Mouse (Mus musculus): ENCODE data around the gene Utp14a. TPM values are rescaled to one million over a fixed set of nuclear protein-coding genes. Genes with fewer than 3 reads are reported as not detected.

Utp14a gene
- total RNA-seq, 2 experiments from 2014 or later = 16.6 to 20.1 TPM

DNA sequence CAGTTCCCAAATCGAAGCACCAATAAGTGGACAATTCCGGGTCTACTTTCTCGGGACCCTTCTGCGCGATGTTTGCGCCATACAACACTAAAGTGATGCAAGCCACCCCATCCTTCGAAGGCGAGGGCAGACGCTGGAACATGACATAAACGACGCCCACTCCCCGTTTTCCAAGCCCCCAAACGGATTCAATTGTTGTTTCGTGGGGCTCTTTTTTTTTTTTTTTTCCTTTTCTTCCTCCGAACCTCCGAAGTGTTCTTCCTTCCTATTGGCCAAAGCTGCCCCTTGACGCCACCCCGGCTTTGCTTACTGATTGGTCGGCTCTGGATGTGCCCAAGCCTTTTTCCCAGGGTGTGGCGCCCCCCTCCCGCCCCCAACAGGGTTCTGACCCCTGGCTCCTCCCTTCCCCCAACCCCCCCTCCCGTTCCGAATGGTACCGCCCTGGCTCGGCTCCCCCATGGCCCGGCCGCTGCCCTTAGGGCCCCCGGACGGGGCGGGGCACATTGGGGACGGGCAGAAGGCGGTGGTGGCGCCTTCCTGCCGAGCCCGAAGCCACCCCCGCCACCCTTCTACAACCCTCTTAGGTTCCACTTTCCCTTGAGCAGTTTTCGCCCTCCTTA, 27.8 kb downstream of the Utp14a start:
- peak overlapping the region; percentile 89 for H3K27ac ChIP-seq
- peak overlapping the region; percentile 57 for H3K4me3 ChIP-seq
- peak; percentile 70 to 73 for DNase-seq (ENCODE audit: low spot score in 2 of 2)
- no peak for TF ChIP-seq CTCF (conservative IDR thresholded peaks at IDR 0.05)

GRCm38 (mm10) chrX:48285006-48285650, 28.5 kb downstream of the Utp14a start:
- H3K27ac ChIP-seq = peak overlapping the region; percentile 89
- no peak for TF ChIP-seq CTCF (conservative IDR thresholded peaks at IDR 0.05)
- peak; percentile 20 to 28 for DNase-seq (ENCODE audit: low spot score in 2 of 2)
- peak overlapping the region; percentile 57 for H3K4me3 ChIP-seq

DNA sequence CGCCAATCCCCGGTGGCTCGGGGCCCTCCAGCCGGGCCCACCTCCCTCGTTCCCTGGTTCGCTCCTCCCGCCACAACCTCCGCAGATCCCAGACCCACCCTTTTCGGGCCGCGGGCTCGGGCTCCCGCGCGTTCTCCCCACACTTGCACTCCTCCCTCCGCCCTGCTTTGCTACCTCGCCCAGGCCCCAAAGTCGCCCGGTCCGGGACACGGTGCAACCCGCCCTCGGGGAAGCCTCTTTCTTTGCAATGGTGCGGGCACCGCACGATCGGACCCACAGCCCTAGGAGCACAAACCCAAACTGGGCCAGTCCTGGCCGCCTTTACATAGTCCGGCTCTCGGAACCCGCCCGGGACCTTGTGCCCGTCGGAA, 29.0 kb downstream of the Utp14a start:
- peak; percentile 7 to 17 for DNase-seq (ENCODE audit: low spot score in 2 of 2)
- no peak for TF ChIP-seq CTCF (conservative IDR thresholded peaks at IDR 0.05)
- peak overlapping the region; percentile 81 for H3K27ac ChIP-seq
- peak overlapping the region; percentile 47 for H3K4me3 ChIP-seq

DNA sequence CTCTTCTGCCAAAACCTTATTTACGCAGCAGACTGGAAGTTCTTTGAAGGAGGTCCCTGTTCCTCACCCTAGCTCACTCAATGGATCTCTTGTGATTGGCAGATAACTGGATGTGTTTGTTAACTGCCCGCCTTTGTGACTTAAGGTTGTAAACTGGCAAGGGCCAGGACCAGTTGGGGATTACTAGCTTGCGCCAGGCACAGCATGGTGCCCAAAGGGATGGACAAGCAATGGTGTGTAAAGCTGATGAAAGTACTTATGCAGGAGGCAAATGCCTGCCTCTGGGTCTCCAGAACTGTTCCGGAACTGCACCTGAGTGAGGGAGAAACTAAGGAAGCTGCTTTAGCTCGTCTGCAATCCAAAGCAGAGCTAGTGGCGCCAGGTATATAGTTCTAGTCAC, 29.8 kb downstream of the Utp14a start:
- DNase-seq (ENCODE audit: low spot score in 2 of 2) = no peak
- Histone ChIP-seq H3K27ac (peak overlapping the region; percentile 81; the same call in 1 of the 2 replicates), H3K4me3 (no peak overlapping the region)
- no peak for TF ChIP-seq CTCF (conservative IDR thresholded peaks at IDR 0.05)

DNA sequence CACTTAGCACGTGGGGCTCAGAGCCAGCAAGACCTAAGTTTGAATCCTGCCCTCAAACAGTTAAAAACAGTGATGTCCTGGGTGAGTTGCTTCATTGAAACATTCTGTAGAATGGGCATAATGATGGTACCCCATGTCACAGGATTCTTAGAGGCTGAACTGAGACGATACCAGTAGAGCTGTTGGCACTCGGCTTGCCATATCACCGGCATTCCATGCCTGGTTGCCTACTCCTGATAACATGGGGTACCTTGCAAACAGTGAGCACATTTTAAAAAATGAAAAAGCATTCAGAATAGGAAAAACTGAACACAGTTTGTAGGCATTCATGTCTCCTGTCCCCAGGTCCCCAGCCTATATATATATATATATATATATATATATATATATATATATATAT, 31.3 kb downstream of the Utp14a start:
- DNase-seq (ENCODE audit: low spot score in 2 of 2) = no peak
- H3K27ac ChIP-seq = no peak overlapping the region
- H3K4me3 ChIP-seq = no peak overlapping the region
- TF ChIP-seq CTCF (conservative IDR thresholded peaks at IDR 0.05) = no peak

GRCm38 (mm10) chrX:48291413-48291812, 34.8 kb downstream of the Utp14a start:
- TF ChIP-seq CTCF (conservative IDR thresholded peaks at IDR 0.05) = no peak
- no peak overlapping the region for H3K4me3 ChIP-seq
- no peak for DNase-seq (ENCODE audit: low spot score in 2 of 2)

GRCm38 (mm10) chrX:48305356-48305755, 48.7 kb downstream of the Utp14a start:
- TF ChIP-seq CTCF (conservative IDR thresholded peaks at IDR 0.05) = no peak
- no peak overlapping the region for H3K4me3 ChIP-seq
- DNase-seq (ENCODE audit: low spot score in 2 of 2) = no peak
- no peak overlapping the region for H3K27ac ChIP-seq

More at GRCm38 (mm10) chrX:48291413-48291812, 34.8 kb downstream of the Utp14a start:
- H3K27ac ChIP-seq = no peak overlapping the region

DNA sequence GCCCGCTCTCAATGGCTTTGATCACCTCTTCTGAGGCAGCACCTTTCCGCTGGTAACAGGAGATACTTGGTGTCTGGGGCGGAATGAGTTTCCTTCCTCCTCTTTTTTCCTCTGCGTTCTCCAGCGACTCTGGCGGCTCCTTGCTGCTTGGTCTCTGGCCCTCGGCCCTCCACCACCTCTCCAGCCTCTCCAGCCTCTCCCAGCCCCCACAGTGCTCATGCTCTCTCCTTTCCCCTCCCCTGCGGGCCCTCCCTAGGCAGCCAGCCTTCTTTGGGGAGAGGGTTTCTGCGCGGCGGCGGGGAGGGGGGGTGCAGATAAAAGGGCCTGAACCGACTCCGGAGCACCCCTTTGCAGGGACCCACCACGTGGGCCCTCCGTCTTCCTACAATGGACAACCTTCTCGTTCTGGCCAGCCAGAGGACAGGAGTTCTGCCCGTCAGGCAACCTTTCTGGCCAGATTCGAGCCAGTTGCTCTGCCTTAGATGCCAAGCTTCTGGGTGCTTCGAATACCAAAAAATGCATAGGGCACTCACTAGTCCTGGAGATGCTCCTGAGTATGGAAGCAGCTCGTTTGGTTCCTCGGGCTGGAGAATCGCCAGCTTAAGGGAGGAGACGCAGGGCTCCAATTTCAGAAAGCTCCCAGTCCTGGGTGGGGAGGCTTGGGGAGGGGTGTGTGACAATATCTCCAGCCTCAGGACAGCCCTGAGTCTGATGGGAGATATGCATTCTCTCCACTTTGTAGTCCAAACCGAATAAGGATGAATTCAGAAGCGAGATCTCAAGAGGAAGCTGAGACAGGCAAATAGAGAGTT, 54.2 kb downstream of the Utp14a start:
- no peak overlapping the region for H3K27ac ChIP-seq
- no peak overlapping the region for H3K4me3 ChIP-seq

GRCm38 (mm10) chrX:48311727-48312126, 55.1 kb downstream of the Utp14a start:
- TF ChIP-seq CTCF (conservative IDR thresholded peaks at IDR 0.05) = no peak
- H3K4me3 ChIP-seq = no peak overlapping the region
- H3K27ac ChIP-seq = no peak overlapping the region
- DNase-seq (ENCODE audit: low spot score in 2 of 2) = no peak

More for the DNA sequence above, 54.2 kb downstream of the Utp14a start:
- TF ChIP-seq CTCF (conservative IDR thresholded peaks at IDR 0.05) = no peak
- no peak for DNase-seq (ENCODE audit: low spot score in 2 of 2)

DNA sequence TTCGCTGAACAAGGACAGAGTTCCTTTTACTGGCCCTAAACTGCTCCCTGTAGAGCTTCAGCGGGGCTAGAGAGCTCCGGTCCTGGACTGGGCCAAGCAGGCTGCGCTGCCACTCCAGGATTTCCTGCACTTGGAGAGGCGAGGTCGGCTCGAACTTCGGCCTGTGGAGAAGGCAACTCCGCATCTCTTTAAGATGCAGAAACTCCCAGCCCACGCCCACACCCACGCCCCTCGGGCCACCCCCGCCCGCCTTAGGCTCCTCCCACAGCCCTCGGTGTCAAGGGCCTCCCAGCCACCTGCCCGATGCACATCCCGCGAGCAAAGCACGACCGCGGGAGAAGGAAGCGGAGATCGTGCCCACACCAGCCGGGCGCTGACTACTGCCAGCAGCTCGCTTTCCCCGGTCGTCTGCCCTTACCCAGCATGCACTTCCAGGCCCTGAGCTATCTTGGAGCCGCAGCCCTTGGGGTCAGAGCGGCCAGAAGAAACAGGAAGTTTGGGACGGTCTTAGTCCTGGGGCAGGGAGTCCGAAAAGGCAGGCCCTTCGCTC, 57.9 kb downstream of the Utp14a start:
- peak; percentile 21 to 32 for DNase-seq (ENCODE audit: low spot score in 2 of 2)
- TF ChIP-seq CTCF (conservative IDR thresholded peaks at IDR 0.05) = no peak
- Histone ChIP-seq H3K4me3 (peak overlapping the region; percentile 52), H3K27ac (no peak overlapping the region)

DNA sequence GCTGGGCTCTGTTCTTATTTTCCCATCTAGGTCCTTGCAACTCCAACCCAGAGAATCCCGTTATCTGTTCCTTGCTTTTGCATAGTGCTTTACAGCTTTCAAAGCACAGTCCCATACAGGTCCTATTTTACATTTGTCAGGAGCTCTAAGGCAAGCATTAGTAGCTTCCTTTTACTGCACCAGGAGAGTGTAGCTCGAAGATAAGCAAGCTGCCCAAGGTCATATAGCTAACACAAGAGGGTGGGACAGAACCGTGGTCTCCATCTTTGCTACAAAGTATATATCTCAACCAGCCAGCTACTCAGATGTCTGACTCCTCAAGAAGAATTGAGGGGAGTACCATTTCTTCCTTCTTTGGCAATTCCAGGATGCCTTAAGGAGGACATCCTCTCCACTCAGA, 60.8 kb downstream of the Utp14a start:
- H3K27ac ChIP-seq = no peak overlapping the region
- no peak for DNase-seq (ENCODE audit: low spot score in 2 of 2)
- TF ChIP-seq CTCF (conservative IDR thresholded peaks at IDR 0.05) = no peak
- no peak overlapping the region for H3K4me3 ChIP-seq

GRCm38 (mm10) chrX:48318194-48318593, 61.5 kb downstream of the Utp14a start:
- no peak for DNase-seq (ENCODE audit: low spot score in 2 of 2)
- TF ChIP-seq CTCF (conservative IDR thresholded peaks at IDR 0.05) = no peak
- Histone ChIP-seq H3K4me3 (no peak overlapping the region), H3K27ac (no peak overlapping the region)

Other genes starting within 250 kb of the Utp14a start
- 10 to 100 TPM; 12.2 to 15.4 TPM for gene Apln, start 222.0 kb upstream of the Utp14a start, total RNA-seq (2021)
- under 1 TPM; 0.29 to 0.49 TPM for gene Xpnpep2, start 148.1 kb upstream of the Utp14a start, total RNA-seq (2021)
- gene Sash3, start 110.4 kb upstream of the Utp14a start, total RNA-seq (2021) = 1 to 10 TPM; 1.5 to 1.8 TPM
- gene Zdhhc9, start 48.0 kb upstream of the Utp14a start, total RNA-seq (2021) = 10 to 100 TPM; 41.3 to 41.6 TPM
- 10 to 100 TPM; 15.0 to 21.0 TPM for gene Bcorl1, start 84.5 kb downstream of the Utp14a start, total RNA-seq (2021)
- gene Elf4, start 206.3 kb downstream of the Utp14a start, total RNA-seq (2021) = under 1 TPM; 0.61 to 0.84 TPM

All from layer of hippocampus, adult 2 months (tissue).